Mouse (Mus musculus) intestine, embryonic 15.5 days (tissue): ENCODE measurements around the gene Gpr180. TPM values are rescaled to one million over a fixed set of nuclear protein-coding genes. Genes with fewer than 3 reads are reported as not detected.

Source experiments
- ATAC-seq: fragments of 200-750 bp; cut with Nextera tagmentation; 2 replicates; pipeline ENCODE4 v1.8.0; 2017; ENCODE audit warnings: moderate TSS enrichment, moderate library complexity
- H3K27ac ChIP-seq: fragments of 300-500 bp; sonication (generic); 2 replicates; pipeline ENCODE4 v1.5.1; 2015; ENCODE audit warnings: mild to moderate bottlenecking, inconsistent platforms
- H3K27me3 ChIP-seq: fragments of 300-500 bp; sonication (generic); replicated peaks from 2 replicates; pipeline ENCODE4 v1.6.1; 2015; ENCODE audit warnings: inconsistent platforms
- H3K36me3 ChIP-seq: fragments of 300-500 bp; sonication (generic); 2 replicates; pipeline ENCODE4 v1.6.1; 2015; ENCODE audit warnings: inconsistent platforms
- H3K4me1 ChIP-seq: fragments of 300-500 bp; sonication (generic); replicated peaks from 2 replicates; pipeline ENCODE4 v1.6.1; 2015; ENCODE audit warnings: inconsistent platforms
- H3K4me2 ChIP-seq: fragments of 300-500 bp; sonication (generic); replicated peaks from 2 replicates; pipeline ENCODE4 v1.6.1; 2015; ENCODE audit warnings: mild to moderate bottlenecking, inconsistent platforms
- H3K4me3 ChIP-seq: fragments of 300-500 bp; sonication (generic); replicated peaks from 2 replicates; pipeline ENCODE4 v1.5.1; 2015; ENCODE audit warnings: inconsistent platforms
- H3K9ac ChIP-seq: fragments of 300-500 bp; sonication (generic); 2 replicates; pipeline ENCODE4 v1.6.1; 2015; ENCODE audit warnings: inconsistent platforms
- H3K9me3 ChIP-seq: fragments of 300-500 bp; sonication (generic); 2 replicates; pipeline ENCODE4 v1.6.1; 2016; ENCODE audit warnings: inconsistent platforms
- WGBS: fragments of 180-500 bp; shearing (Covaris S2); methylation state at CpG from one replicate; pipeline ENCODE4 v1.1.7; 2015; 5-methylcytosine and 5-hydroxymethylcytosine counted together
- polyA plus RNA-seq: library from polyadenylated mRNA; unstranded; fragments of >200 nt; fragmentation: Nextera tagmentation; extraction: Ambion mirVana; gene quantifications from 2 replicates; pipeline ENCODE4 v1.2.1, GENCODE M21; 2015

Gpr180 gene
- polyA plus RNA-seq, 1 experiment from 2014 or later, result 47.3 TPM

DNA sequence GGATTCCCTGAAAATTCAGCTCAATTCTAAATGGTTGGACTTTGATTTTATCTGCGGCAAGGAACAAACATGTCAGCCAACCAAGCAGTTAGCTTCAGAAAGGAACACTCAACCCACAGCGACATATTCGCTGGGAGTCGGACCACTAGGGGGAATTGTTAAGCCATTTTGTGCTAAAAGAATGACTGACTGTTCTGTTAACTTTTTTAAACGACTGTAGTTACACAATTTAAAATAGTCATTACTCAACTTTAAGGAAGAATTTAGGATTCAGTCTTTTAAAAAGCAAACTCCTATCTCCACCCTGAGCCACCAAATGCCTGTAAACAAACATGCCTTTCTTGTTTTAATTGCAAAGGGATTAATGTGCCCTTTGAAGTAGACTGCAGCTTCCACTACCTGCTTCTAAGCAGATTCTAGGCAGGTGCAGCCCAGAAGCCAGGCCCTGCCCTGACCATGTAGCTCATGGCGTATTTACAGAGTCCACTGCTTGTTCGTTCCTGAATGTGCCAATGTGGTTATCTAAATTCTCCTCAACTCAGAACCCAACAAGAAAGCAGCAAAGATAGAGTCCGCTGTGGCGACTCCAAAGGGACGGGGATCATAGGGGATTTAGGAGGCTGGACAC lies 56.2 kb downstream of the Gpr180 start:
- no peaks in the 10 kb centered on the region for H3K36me3 ChIP-seq
- H3K27ac ChIP-seq, result no peak overlapping the region
- WGBS, result 53% methylated on average over 10 of the region's 10 CpGs
- no peak for ATAC-seq
- no peak overlapping the region for H3K4me2 ChIP-seq
- no peaks in the 10 kb centered on the region for H3K9me3 ChIP-seq
- no peak overlapping the region for H3K4me3 ChIP-seq
- H3K27me3 ChIP-seq, result no peaks in the 10 kb centered on the region
- no peaks in the 10 kb centered on the region for H3K4me1 ChIP-seq
- H3K9ac ChIP-seq, result no peak overlapping the region

GRCm38 (mm10) chr14:118193663-118194062 lies 56.7 kb downstream of the Gpr180 start:
- H3K27me3 ChIP-seq, result no peaks in the 10 kb centered on the region
- 56% methylated on average over 10 of the region's 10 CpGs for WGBS
- H3K9me3 ChIP-seq, result no peaks in the 10 kb centered on the region
- H3K9ac ChIP-seq, result no peak overlapping the region
- H3K36me3 ChIP-seq, result no peaks in the 10 kb centered on the region
- H3K4me1 ChIP-seq, result no peaks in the 10 kb centered on the region
- ATAC-seq, result no peak
- no peak overlapping the region for H3K4me3 ChIP-seq
- no peak overlapping the region for H3K27ac ChIP-seq
- no peak overlapping the region for H3K4me2 ChIP-seq

GRCm38 (mm10) chr14:118194219-118194914 lies 57.4 kb downstream of the Gpr180 start:
- no peaks in the 10 kb centered on the region for H3K4me1 ChIP-seq
- no peaks in the 10 kb centered on the region for H3K9me3 ChIP-seq
- 53% methylated on average over 13 of the region's 13 CpGs for WGBS
- no peak overlapping the region for H3K4me2 ChIP-seq
- H3K27me3 ChIP-seq, result no peaks in the 10 kb centered on the region
- no peak overlapping the region for H3K27ac ChIP-seq
- H3K4me3 ChIP-seq, result no peak overlapping the region
- no peaks in the 10 kb centered on the region for H3K36me3 ChIP-seq
- no peak overlapping the region for H3K9ac ChIP-seq
- no peak for ATAC-seq

DNA sequence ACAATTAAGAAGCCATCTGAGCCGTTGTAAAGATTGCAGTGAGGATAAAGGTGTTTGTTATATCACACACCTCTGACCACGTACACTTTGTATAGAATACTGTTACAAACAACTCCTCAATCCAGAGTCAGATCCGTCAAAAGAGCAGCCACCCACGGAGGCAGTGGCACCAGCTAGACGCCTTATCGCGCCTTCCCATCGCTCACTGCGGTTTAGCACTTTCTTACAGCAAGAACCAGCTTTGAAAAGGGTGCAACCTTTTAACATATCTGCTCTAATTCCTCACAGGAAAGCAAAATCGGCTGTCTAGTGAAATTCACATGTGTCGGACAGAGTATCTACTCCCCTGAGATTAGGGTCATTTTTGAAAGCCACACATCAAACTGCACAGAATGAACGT lies 60.1 kb downstream of the Gpr180 start:
- Histone ChIP-seq H3K4me2 (no peak overlapping the region), H3K9me3 (no peaks in the 10 kb centered on the region), H3K27me3 (no peaks in the 10 kb centered on the region), H3K4me1 (no peaks in the 10 kb centered on the region), H3K27ac (no peak overlapping the region), H3K4me3 (no peak overlapping the region), H3K36me3 (no peaks in the 10 kb centered on the region), H3K9ac (no peak overlapping the region)
- WGBS, result 70% methylated on average over 12 of the region's 12 CpGs
- ATAC-seq, result no peak

- 83% methylated on average over 3 of the region's 3 CpGs for WGBS
- peak; percentile 43; the same call in 1 of the 2 replicates for ATAC-seq
Measured at GRCm38 (mm10) chr14:118200731-118201130, 63.8 kb downstream of the Gpr180 start.

DNA sequence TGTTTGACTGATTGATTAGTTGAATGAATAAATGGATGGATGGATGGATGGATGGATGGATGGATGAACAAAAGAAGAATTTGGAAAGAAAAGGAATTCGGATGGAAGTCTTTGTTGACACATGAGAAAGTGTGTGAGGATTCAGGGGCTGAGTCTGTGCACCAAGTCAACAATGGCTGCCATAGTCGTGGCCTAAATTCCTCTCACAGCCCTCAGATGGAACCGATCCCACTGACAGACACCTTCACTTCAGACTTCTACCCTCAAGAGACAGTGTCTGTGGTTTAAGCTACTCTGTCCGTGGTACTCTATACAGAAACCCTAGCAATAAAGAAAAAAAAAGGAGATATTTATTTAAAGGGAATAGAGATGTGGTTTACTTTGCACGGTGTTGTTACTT lies 65.0 kb downstream of the Gpr180 start:
- no peak for ATAC-seq
- no peak overlapping the region for H3K27ac ChIP-seq
- no peak overlapping the region for H3K4me2 ChIP-seq
- no peaks in the 10 kb centered on the region for H3K36me3 ChIP-seq
- no peak overlapping the region for H3K4me3 ChIP-seq
- no peaks in the 10 kb centered on the region for H3K4me1 ChIP-seq
- H3K9me3 ChIP-seq, result no peaks in the 10 kb centered on the region
- H3K27me3 ChIP-seq, result no peaks in the 10 kb centered on the region
- 87% methylated on average over 5 of the region's 5 CpGs for WGBS
- no peak overlapping the region for H3K9ac ChIP-seq

More at GRCm38 (mm10) chr14:118200731-118201130, 63.8 kb downstream of the Gpr180 start:
- H3K4me2 ChIP-seq, result no peak overlapping the region
- H3K9ac ChIP-seq, result no peak overlapping the region
- H3K27ac ChIP-seq, result no peak overlapping the region
- H3K4me1 ChIP-seq, result no peaks in the 10 kb centered on the region
- no peaks in the 10 kb centered on the region for H3K36me3 ChIP-seq
- H3K4me3 ChIP-seq, result no peak overlapping the region
- no peaks in the 10 kb centered on the region for H3K9me3 ChIP-seq
- no peaks in the 10 kb centered on the region for H3K27me3 ChIP-seq

GRCm38 (mm10) chr14:118203031-118203430 lies 66.1 kb downstream of the Gpr180 start:
- H3K9ac ChIP-seq, result no peak overlapping the region

GRCm38 (mm10) chr14:118207347-118207746 lies 70.4 kb downstream of the Gpr180 start:
- Histone ChIP-seq H3K9me3 (no peaks in the 10 kb centered on the region), H3K4me1 (no peaks in the 10 kb centered on the region), H3K4me2 (no peak overlapping the region), H3K4me3 (no peak overlapping the region), H3K27me3 (no peaks in the 10 kb centered on the region), H3K36me3 (no peaks in the 10 kb centered on the region), H3K27ac (no peak overlapping the region), H3K9ac (no peak overlapping the region)
- 69% methylated on average over 3 of the region's 3 CpGs for WGBS
- ATAC-seq, result no peak

More at GRCm38 (mm10) chr14:118203031-118203430, 66.1 kb downstream of the Gpr180 start:
- Histone ChIP-seq H3K4me3 (no peak overlapping the region), H3K36me3 (no peaks in the 10 kb centered on the region), H3K27me3 (no peaks in the 10 kb centered on the region), H3K4me2 (no peak overlapping the region), H3K4me1 (no peaks in the 10 kb centered on the region), H3K27ac (no peak overlapping the region), H3K9me3 (no peaks in the 10 kb centered on the region)
- ATAC-seq, result no peak
- 71% methylated on average over 7 of the region's 7 CpGs for WGBS

- no peak for ATAC-seq
- Histone ChIP-seq H3K36me3 (no peaks in the 10 kb centered on the region), H3K4me3 (no peak overlapping the region), H3K27me3 (no peaks in the 10 kb centered on the region), H3K27ac (no peak overlapping the region), H3K9me3 (no peaks in the 10 kb centered on the region), H3K4me2 (no peak overlapping the region), H3K9ac (no peak overlapping the region), H3K4me1 (no peaks in the 10 kb centered on the region)
- whole genome bisulfite sequencing, result 16% methylated on average over 5 of the region's 5 CpGs
Measured at GRCm38 (mm10) chr14:118209642-118210041, 72.7 kb downstream of the Gpr180 start.

GRCm38 (mm10) chr14:118212188-118212804 lies 75.3 kb downstream of the Gpr180 start:
- H3K4me3 ChIP-seq, result no peak overlapping the region
- H3K9ac ChIP-seq, result no peak overlapping the region
- WGBS, result 77% methylated on average over 15 of the region's 15 CpGs
- no peaks in the 10 kb centered on the region for H3K4me1 ChIP-seq
- no peaks in the 10 kb centered on the region for H3K9me3 ChIP-seq
- no peak overlapping the region for H3K27ac ChIP-seq
- no peak overlapping the region for H3K4me2 ChIP-seq
- H3K36me3 ChIP-seq, result no peaks in the 10 kb centered on the region
- no peaks in the 10 kb centered on the region for H3K27me3 ChIP-seq
- ATAC-seq, result no peak
